Mouse (Mus musculus): Measurements from ENCODE around the gene Tfpi. TPM values are rescaled to one million over a fixed set of nuclear protein-coding genes. Genes with fewer than 3 reads are reported as not detected.
A peak's percentile ranks its signal among the peaks of the same experiment; 100 is the strongest.

Tfpi gene
- total and polyA plus RNA-seq, 2 experiments from 2014 or later, result 10.7 to 15.3 TPM

GRCm38 (mm10) chr2:84429724-84430123 lies 46.9 kb downstream of the Tfpi start:
- Histone ChIP-seq H3K27me3 (ENCODE audit: insufficient read depth, low read length) (no peaks in the 10 kb centered on the region), H3K36me3 (ENCODE audit: insufficient read depth, low read length) (no peaks in the 10 kb centered on the region), H3K9ac (replicated peaks; ENCODE audit: low read length) (no peak overlapping the region), H3K27ac (no peak overlapping the region), H3K4me3 (ENCODE audit: low read length) (no peak overlapping the region), H3K4me2 (ENCODE audit: low read depth, low read length) (no peak overlapping the region), H3K4me1 (ENCODE audit: insufficient read depth, low read length) (no peaks in the 10 kb centered on the region), H3K9me3 (ENCODE audit: low read length) (no peaks in the 10 kb centered on the region)
- DNase-seq (ENCODE audit: low spot score) (peak; percentile 88), ATAC-seq (peak; percentile 79)
- 52% methylated on average over 11 of the region's 11 CpGs for WGBS
- peak; percentile 77 for TF ChIP-seq CTCF (IDR thresholded peaks at IDR 0.05; ENCODE audit: low read depth)

GRCm38 (mm10) chr2:84428836-84429235 lies 47.7 kb downstream of the Tfpi start:
- H3K4me3 ChIP-seq (ENCODE audit: low read length), result no peak overlapping the region
- H3K4me1 ChIP-seq (ENCODE audit: insufficient read depth, low read length), result no peaks in the 10 kb centered on the region
- H3K27me3 ChIP-seq (ENCODE audit: insufficient read depth, low read length), result no peaks in the 10 kb centered on the region
- WGBS, result 80% methylated on average over 3 of the region's 3 CpGs
- no peaks in the 10 kb centered on the region for H3K9me3 ChIP-seq (ENCODE audit: low read length)
- no peaks in the 10 kb centered on the region for H3K36me3 ChIP-seq (ENCODE audit: insufficient read depth, low read length)
- H3K27ac ChIP-seq, result no peak overlapping the region
- no peak overlapping the region for H3K4me2 ChIP-seq (ENCODE audit: low read depth, low read length)
- DNase-seq (ENCODE audit: low spot score) (no peak), ATAC-seq (no peak)
- no peak for TF ChIP-seq CTCF (IDR thresholded peaks at IDR 0.05; ENCODE audit: low read depth)
- H3K9ac ChIP-seq (replicated peaks; ENCODE audit: low read length), result no peak overlapping the region

- H3K4me1 ChIP-seq (ENCODE audit: insufficient read depth, low read length), result no peaks in the 10 kb centered on the region
- H3K9ac ChIP-seq (replicated peaks; ENCODE audit: low read length), result no peak overlapping the region
- no peaks in the 10 kb centered on the region for H3K9me3 ChIP-seq (ENCODE audit: low read length)
- 90% methylated on average over 4 of the region's 4 CpGs for WGBS
- no peak for DNase-seq (ENCODE audit: low spot score)
- H3K27ac ChIP-seq, result no peak overlapping the region
- H3K4me2 ChIP-seq (ENCODE audit: low read depth, low read length), result no peak overlapping the region
- no peaks in the 10 kb centered on the region for H3K27me3 ChIP-seq (ENCODE audit: insufficient read depth, low read length)
- H3K36me3 ChIP-seq (ENCODE audit: insufficient read depth, low read length), result no peaks in the 10 kb centered on the region
- no peak overlapping the region for H3K4me3 ChIP-seq (ENCODE audit: low read length)
- no peak for ATAC-seq
- TF ChIP-seq CTCF (IDR thresholded peaks at IDR 0.05; ENCODE audit: low read depth), result no peak
Measured at GRCm38 (mm10) chr2:84426531-84426930, 50.0 kb downstream of the Tfpi start.

- H3K27ac ChIP-seq, result peak within 1 kb of the TSS; percentile 64; the same call in 1 of the 2 replicates
Measured at GRCm38 (mm10) chr2:84425138-84425537, 51.4 kb downstream of the Tfpi start, which contains the start of gene Calcrl. Gene Calcrl, minus strand, starts transcription at chr2:84425411.

GRCm38 (mm10) chr2:84416501-84416900 lies 60.1 kb downstream of the Tfpi start:
- peaks cover 7% of the 10 kb centered on the region; the same call in 1 of the 2 replicates for H3K9me3 ChIP-seq (ENCODE audit: low read length)
- TF ChIP-seq CTCF (IDR thresholded peaks at IDR 0.05; ENCODE audit: low read depth), result no peak
- no peak overlapping the region for H3K4me2 ChIP-seq (ENCODE audit: low read depth, low read length)
- no peak overlapping the region for H3K4me3 ChIP-seq (ENCODE audit: low read length)
- 50% methylated on average over 4 of the region's 4 CpGs for WGBS
- H3K27me3 ChIP-seq (ENCODE audit: insufficient read depth, low read length), result no peaks in the 10 kb centered on the region
- no peaks in the 10 kb centered on the region for H3K4me1 ChIP-seq (ENCODE audit: insufficient read depth, low read length)
- DNase-seq (ENCODE audit: low spot score) (peak; percentile 24), ATAC-seq (no peak)
- H3K36me3 ChIP-seq (ENCODE audit: insufficient read depth, low read length), result no peaks in the 10 kb centered on the region
- 0 out of 2 replicates have a peak overlapping the region, but pooled peaks have one; percentile 15 for H3K27ac ChIP-seq
- H3K9ac ChIP-seq (replicated peaks; ENCODE audit: low read length), result no peak overlapping the region

More at GRCm38 (mm10) chr2:84425138-84425537, 51.4 kb downstream of the Tfpi start, which contains the start of gene Calcrl:
- Histone ChIP-seq H3K4me3 (ENCODE audit: low read length) (peak within 1 kb of the TSS; percentile 37), H3K36me3 (ENCODE audit: insufficient read depth, low read length) (no peaks in the 10 kb centered on the region), H3K27me3 (ENCODE audit: insufficient read depth, low read length) (no peaks in the 10 kb centered on the region), H3K9ac (replicated peaks; ENCODE audit: low read length) (peak within 1 kb of the TSS; percentile 45), H3K9me3 (ENCODE audit: low read length) (no peaks in the 10 kb centered on the region), H3K4me1 (ENCODE audit: insufficient read depth, low read length) (no peaks in the 10 kb centered on the region), H3K4me2 (ENCODE audit: low read depth, low read length) (peak within 1 kb of the TSS; percentile 66)
- TF ChIP-seq CTCF (IDR thresholded peaks at IDR 0.05; ENCODE audit: low read depth), result no peak
- DNase-seq (ENCODE audit: low spot score), result peak; percentile 67
- under 1% methylated on average over 10 of the region's 10 CpGs for WGBS
- ATAC-seq, result peak; percentile 82

- no peak overlapping the region for H3K4me2 ChIP-seq (ENCODE audit: low read depth, low read length)
- H3K9ac ChIP-seq (replicated peaks; ENCODE audit: low read length), result no peak overlapping the region
- no peak overlapping the region for H3K4me3 ChIP-seq (ENCODE audit: low read length)
- TF ChIP-seq CTCF (IDR thresholded peaks at IDR 0.05; ENCODE audit: low read depth), result no peak
- DNase-seq (ENCODE audit: low spot score) (no peak), ATAC-seq (no peak)
- no peaks in the 10 kb centered on the region for H3K4me1 ChIP-seq (ENCODE audit: insufficient read depth, low read length)
- no peaks in the 10 kb centered on the region for H3K36me3 ChIP-seq (ENCODE audit: insufficient read depth, low read length)
- H3K9me3 ChIP-seq (ENCODE audit: low read length), result peaks cover 7% of the 10 kb centered on the region; the same call in 1 of the 2 replicates
- H3K27ac ChIP-seq, result no peak overlapping the region
- H3K27me3 ChIP-seq (ENCODE audit: insufficient read depth, low read length), result no peaks in the 10 kb centered on the region
Measured at GRCm38 (mm10) chr2:84409796-84410592, 66.6 kb downstream of the Tfpi start.

- Histone ChIP-seq H3K36me3 (ENCODE audit: insufficient read depth, low read length) (no peaks in the 10 kb centered on the region), H3K4me3 (ENCODE audit: low read length) (no peak overlapping the region), H3K9ac (replicated peaks; ENCODE audit: low read length) (no peak overlapping the region), H3K4me2 (ENCODE audit: low read depth, low read length) (no peak overlapping the region), H3K4me1 (ENCODE audit: insufficient read depth, low read length) (no peaks in the 10 kb centered on the region), H3K9me3 (ENCODE audit: low read length) (no peaks in the 10 kb centered on the region), H3K27me3 (ENCODE audit: insufficient read depth, low read length) (no peaks in the 10 kb centered on the region), H3K27ac (no peak overlapping the region)
- ATAC-seq, result no peak
- TF ChIP-seq CTCF (IDR thresholded peaks at IDR 0.05; ENCODE audit: low read depth), result no peak
- 76% methylated on average over 3 of the region's 3 CpGs for WGBS
- DNase-seq (ENCODE audit: low spot score), result no peak
Measured at GRCm38 (mm10) chr2:84404834-84405233, 71.7 kb downstream of the Tfpi start.
